Mouse (Mus musculus): ENCODE results near the gene Utrn. TPM values are rescaled to one million over a fixed set of nuclear protein-coding genes. Genes with fewer than 3 reads are reported as not detected.

The Utrn gene
- total and polyA plus RNA-seq, 3 experiments = 0.31 to 1.1 (median 0.67) TPM

GRCm38 (mm10) chr10:12380139-12380538, 489.0 kb downstream of the Utrn start:
- H3K36me3 ChIP-seq (replicated peaks in 1 of 2; ENCODE audit: control insufficient read depth in 1 of 2, insufficient read depth in 1 of 2, low read length in 1 of 2) = no peaks in the 10 kb centered on the region
- in situ Hi-C loops (cut with MboI; ENCODE audit: low pct_ligation_motif_present, low pct_unique_long_range_greater_than_20kb, low sequenced_read_pairs) = no loop called here
- H3K4me1 ChIP-seq (ENCODE audit: control insufficient read depth in 1 of 2, insufficient read depth in 2 of 2) = no peaks in the 10 kb centered on the region
- H3K4me2 ChIP-seq (ENCODE audit: insufficient read depth, low read depth, poor library complexity, severe bottlenecking) = no peak overlapping the region
- no peak overlapping the region for H3K27ac ChIP-seq (ENCODE audit: insufficient read depth, low read depth)
- H3K79me2 ChIP-seq (replicated peaks; ENCODE audit: control insufficient read depth, extremely low read depth, insufficient read depth, poor library complexity, severe bottlenecking) = no peaks in the 10 kb centered on the region
- dilution Hi-C loops (cut with MboI; ENCODE audit: extremely low pct_ligation_motif_present, extremely low pct_unique_long_range_greater_than_20kb, low sequenced_read_pairs) = no loop called here
- H3K4me3 ChIP-seq (replicated peaks in 1 of 3; ENCODE audit: low read depth in 2 of 3, low read length in 2 of 3, poor library complexity in 1 of 3) = no peak overlapping the region
- no peak for TF ChIP-seq E2F4 (IDR thresholded peaks at IDR 0.05; ENCODE audit: insufficient replicate concordance, low read depth, low read length)
- no peak for TF ChIP-seq USF1 (IDR thresholded peaks at IDR 0.05; ENCODE audit: low read depth, low read length)
- TF ChIP-seq TCF12 (IDR thresholded peaks at IDR 0.05; ENCODE audit: low read depth, low read length) = no peak
- no peak for TF ChIP-seq UBTF (IDR thresholded peaks at IDR 0.05; ENCODE audit: low read depth, low read length)
- no peak for TF ChIP-seq SMC3 (IDR thresholded peaks at IDR 0.05; ENCODE audit: low read depth, low read length)
- TF ChIP-seq MEF2A (IDR thresholded peaks at IDR 0.05; ENCODE audit: borderline replicate concordance, low read depth, low read length) = no peak
- TF ChIP-seq ZMIZ1 (IDR thresholded peaks at IDR 0.05; ENCODE audit: low read depth, low read length) = no peak
- no peak for TF ChIP-seq EP300 (IDR thresholded peaks at IDR 0.05; ENCODE audit: low read length)
- no peak for TF ChIP-seq KAT2A (IDR thresholded peaks at IDR 0.05; ENCODE audit: insufficient replicate concordance, low read length)
- H3K9ac ChIP-seq (ENCODE audit: insufficient read depth, low read depth) = no peak overlapping the region
- DNase-seq (ENCODE audit: extremely low read depth) = no peak
- no peaks in the 10 kb centered on the region for H3K9me3 ChIP-seq (replicated peaks; ENCODE audit: low read length)
- H3K27me3 ChIP-seq (replicated peaks) = no peaks in the 10 kb centered on the region

GRCm38 (mm10) chr10:12379123-12379522, 490.0 kb downstream of the Utrn start:
- H3K36me3 ChIP-seq (replicated peaks in 1 of 2; ENCODE audit: control insufficient read depth in 1 of 2, insufficient read depth in 1 of 2, low read length in 1 of 2) = no peaks in the 10 kb centered on the region
- H3K27ac ChIP-seq (ENCODE audit: insufficient read depth, low read depth) = no peak overlapping the region
- no peak for TF ChIP-seq PAX5 (IDR thresholded peaks at IDR 0.05; ENCODE audit: low read length)
- no peak for TF ChIP-seq CHD2 (IDR thresholded peaks at IDR 0.05; ENCODE audit: low read length)
- TF ChIP-seq GABPA (IDR thresholded peaks at IDR 0.05; ENCODE audit: insufficient replicate concordance, low read depth, low read length) = no peak
- no peak for TF ChIP-seq BHLHE40 (IDR thresholded peaks at IDR 0.05; ENCODE audit: low read depth, low read length)
- no peak for TF ChIP-seq SMC3 (IDR thresholded peaks at IDR 0.05; ENCODE audit: low read depth, low read length)
- no peak for TF ChIP-seq USF2 (conservative IDR thresholded peaks at IDR 0.05; ENCODE audit: low read depth, low read length)
- TF ChIP-seq MAZ (IDR thresholded peaks at IDR 0.05; ENCODE audit: low read depth, low read length) = no peak
- no peak for TF ChIP-seq MEF2A (IDR thresholded peaks at IDR 0.05; ENCODE audit: borderline replicate concordance, low read depth, low read length)
- TF ChIP-seq MAFK (IDR thresholded peaks at IDR 0.05; ENCODE audit: insufficient replicate concordance, low read length) = no peak
- TF ChIP-seq POLR2AphosphoS2 (IDR thresholded peaks at IDR 0.05; ENCODE audit: low read depth, low read length) = no peak
- no peak for TF ChIP-seq HCFC1 (IDR thresholded peaks at IDR 0.05; ENCODE audit: low read depth, low read length)
- TF ChIP-seq ZMIZ1 (IDR thresholded peaks at IDR 0.05; ENCODE audit: low read depth, low read length) = no peak
- no peak for TF ChIP-seq CHD1 (IDR thresholded peaks at IDR 0.05; ENCODE audit: low read depth, low read length)
- TF ChIP-seq MXI1 (IDR thresholded peaks at IDR 0.05; ENCODE audit: low read depth, low read length) = no peak
- dilution Hi-C loops (cut with MboI; ENCODE audit: extremely low pct_ligation_motif_present, extremely low pct_unique_long_range_greater_than_20kb, low sequenced_read_pairs) (no loop called here), in situ Hi-C loops (cut with MboI; ENCODE audit: low pct_ligation_motif_present, low pct_unique_long_range_greater_than_20kb, low sequenced_read_pairs) (no loop called here)
- H3K79me2 ChIP-seq (replicated peaks; ENCODE audit: control insufficient read depth, extremely low read depth, insufficient read depth, poor library complexity, severe bottlenecking) = no peaks in the 10 kb centered on the region
- H3K4me3 ChIP-seq (replicated peaks in 1 of 3; ENCODE audit: low read depth in 2 of 3, low read length in 2 of 3, poor library complexity in 1 of 3) = no peak overlapping the region
- H3K27me3 ChIP-seq (replicated peaks) = no peaks in the 10 kb centered on the region
- peaks cover 0 to 5% of the 10 kb centered on the region in 2 experiments; a peak in 2 of 4 replicates for H3K4me1 ChIP-seq (ENCODE audit: control insufficient read depth in 1 of 2, insufficient read depth in 2 of 2)
- no peak for DNase-seq (ENCODE audit: extremely low read depth)
- no peak overlapping the region for H3K4me2 ChIP-seq (ENCODE audit: insufficient read depth, low read depth, poor library complexity, severe bottlenecking)
- no peak overlapping the region for H3K9ac ChIP-seq (ENCODE audit: insufficient read depth, low read depth)
- H3K9me3 ChIP-seq (replicated peaks; ENCODE audit: low read length) = no peaks in the 10 kb centered on the region
